Mouse (Mus musculus) testis, adult 2 months (tissue): ENCODE results near the gene Gstt4.

Source experiments
- CTCF ChIP-seq: fragments of 200-500 bp; IDR thresholded peaks from 2 replicates; pipeline ENCODE4 v1.5.1; 2012; ENCODE audit warnings: low read depth, mild to moderate bottlenecking, inconsistent platforms, low read length, moderate library complexity; ENCODE audit not compliant: control insufficient read depth, insufficient read depth, insufficient replicate concordance
- POLR2A ChIP-seq: fragments of 200-500 bp; IDR thresholded peaks from 2 replicates; pipeline ENCODE4 v1.6.1; 2012; ENCODE audit warnings: low read depth, mild to moderate bottlenecking, inconsistent platforms, low read length, moderate library complexity; ENCODE audit not compliant: control insufficient read depth

DNA sequence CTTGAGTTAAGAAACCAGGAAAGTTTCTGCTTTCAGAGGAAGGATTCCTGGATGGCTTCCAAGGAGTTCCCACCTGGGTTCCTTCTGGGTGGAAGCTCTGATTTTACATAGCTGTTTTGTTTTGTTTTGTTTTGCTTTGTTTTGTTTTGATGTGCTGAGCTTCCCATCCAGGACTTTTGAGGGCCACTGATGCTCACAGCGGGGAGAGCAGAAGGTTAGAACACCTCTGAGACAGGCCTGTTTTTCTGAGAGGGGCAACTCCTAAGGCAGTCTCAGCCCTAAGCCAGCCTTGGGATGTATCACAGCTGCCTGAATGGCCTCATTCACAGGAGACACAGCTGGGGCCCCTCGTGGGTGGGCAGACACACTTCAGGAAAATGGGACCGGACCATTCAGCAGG, 29.3 kb upstream of the Gstt4 start:
- no peak for TF ChIP-seq CTCF
- TF ChIP-seq POLR2A, result no peak; the same call in 1 of the 2 replicates
